Mouse (Mus musculus) heart, embryonic 10.5 days (tissue): Measurements from ENCODE around the gene Trim6. TPM values are rescaled to one million over a fixed set of nuclear protein-coding genes. Genes with fewer than 3 reads are reported as not detected.

Experiments
- DNase-seq: peaks from one replicate; pipeline ENCODE4 v3.0.0-alpha.2; 2017; ENCODE audit warnings: low spot score
- H3K27ac ChIP-seq: fragments of 300-500 bp; sonication (generic); 2 replicates; pipeline ENCODE4 v1.5.1; 2016; ENCODE audit warnings: mild to moderate bottlenecking
- H3K27me3 ChIP-seq: fragments of 300-500 bp; sonication (generic); 2 replicates; pipeline ENCODE4 v1.6.1; 2016; ENCODE audit warnings: mild to moderate bottlenecking; ENCODE audit not compliant: poor library complexity, insufficient read depth, severe bottlenecking
- H3K36me3 ChIP-seq: fragments of 300-500 bp; sonication (generic); 2 replicates; pipeline ENCODE4 v1.6.1; 2016; ENCODE audit warnings: mild to moderate bottlenecking, moderate library complexity
- H3K4me1 ChIP-seq: fragments of 300-500 bp; sonication (generic); 2 replicates; pipeline ENCODE4 v1.6.1; 2016; ENCODE audit warnings: mild to moderate bottlenecking
- H3K4me3 ChIP-seq: fragments of 300-500 bp; sonication (generic); 2 replicates; pipeline ENCODE4 v1.5.1; 2016; ENCODE audit warnings: mild to moderate bottlenecking, moderate library complexity
- H3K9me3 ChIP-seq: fragments of 300-500 bp; sonication (generic); 2 replicates; pipeline ENCODE4 v1.6.1; 2016; ENCODE audit warnings: mild to moderate bottlenecking, moderate library complexity
- WGBS: fragments of 180-500 bp; shearing (Covaris S2); methylation state at CpG from one replicate; pipeline ENCODE4 v1.1.7; 2016; 5-methylcytosine and 5-hydroxymethylcytosine counted together
- polyA plus RNA-seq: library from polyadenylated mRNA; unstranded; fragments of >200 nt; fragmentation: Nextera tagmentation; extraction: Ambion mirVana; gene quantifications from 2 replicates; pipeline ENCODE4 v1.2.1, GENCODE M21; 2016

The Trim6 gene
- 9.8 and 12.3 TPM in 2 replicates for polyA plus RNA-seq

GRCm38 (mm10) chr7:104218701-104219569, at the start of gene Trim6:
Gene Trim6, plus strand, starts transcription at chr7:104218793.
- Histone ChIP-seq H3K9me3 (no peaks in the 10 kb centered on the region), H3K27me3 (no peaks in the 10 kb centered on the region), H3K36me3 (no peaks in the 10 kb centered on the region), H3K4me3 (peak within 1 kb of the TSS; percentile 69), H3K4me1 (no peaks in the 10 kb centered on the region), H3K27ac (peak within 1 kb of the TSS; percentile 83)
- peak; percentile 91 for DNase-seq
- 1% methylated on average over 37 of the region's 37 CpGs for WGBS

GRCm38 (mm10) chr7:104169634-104170204, 48.9 kb upstream of the Trim6 start:
- DNase-seq = no peak
- Histone ChIP-seq H3K27me3 (no peaks in the 10 kb centered on the region), H3K4me1 (no peaks in the 10 kb centered on the region), H3K27ac (no peak overlapping the region), H3K9me3 (no peaks in the 10 kb centered on the region), H3K4me3 (no peak overlapping the region), H3K36me3 (no peaks in the 10 kb centered on the region)
- 71% methylated on average over 6 of the region's 6 CpGs for WGBS

GRCm38 (mm10) chr7:104175085-104175484, 43.5 kb upstream of the Trim6 start:
- Histone ChIP-seq H3K36me3 (no peaks in the 10 kb centered on the region), H3K4me3 (no peak overlapping the region), H3K27ac (no peak overlapping the region), H3K4me1 (no peaks in the 10 kb centered on the region), H3K9me3 (no peaks in the 10 kb centered on the region), H3K27me3 (no peaks in the 10 kb centered on the region)
- WGBS = 70% methylated on average over 1 of the region's 1 CpGs
- DNase-seq = no peak

GRCm38 (mm10) chr7:104178422-104179054, 40.1 kb upstream of the Trim6 start:
- DNase-seq = no peak
- Histone ChIP-seq H3K27me3 (no peaks in the 10 kb centered on the region), H3K36me3 (no peaks in the 10 kb centered on the region), H3K9me3 (no peaks in the 10 kb centered on the region), H3K4me3 (no peak overlapping the region), H3K4me1 (no peaks in the 10 kb centered on the region), H3K27ac (no peak overlapping the region)
- WGBS = 63% methylated on average over 5 of the region's 5 CpGs

GRCm38 (mm10) chr7:104179074-104179473, 39.5 kb upstream of the Trim6 start:
- Histone ChIP-seq H3K27me3 (no peaks in the 10 kb centered on the region), H3K36me3 (no peaks in the 10 kb centered on the region), H3K4me1 (no peaks in the 10 kb centered on the region), H3K9me3 (no peaks in the 10 kb centered on the region), H3K4me3 (no peak overlapping the region), H3K27ac (no peak overlapping the region)
- 90% methylated on average over 1 of the region's 1 CpGs for WGBS
- no peak for DNase-seq

- no peaks in the 10 kb centered on the region for H3K9me3 ChIP-seq
- 83% methylated on average over 2 of the region's 2 CpGs for WGBS
- no peak for DNase-seq
- no peak within 1 kb of the TSS for H3K4me3 ChIP-seq
- no peak within 1 kb of the TSS for H3K27ac ChIP-seq
- H3K4me1 ChIP-seq = no peaks in the 10 kb centered on the region
- H3K36me3 ChIP-seq = no peaks in the 10 kb centered on the region
- H3K27me3 ChIP-seq = no peaks in the 10 kb centered on the region
These were observed 35.3 kb upstream of the Trim6 start, which contains the start of gene Olfr648 for GRCm38 (mm10) chr7:104183292-104183691. Gene Olfr648, minus strand, starts transcription at chr7:104183392.

- H3K4me3 ChIP-seq = no peak overlapping the region
- WGBS = 52% methylated on average over 9 of the region's 9 CpGs
- H3K27me3 ChIP-seq = no peaks in the 10 kb centered on the region
- H3K27ac ChIP-seq = no peak overlapping the region
- no peaks in the 10 kb centered on the region for H3K9me3 ChIP-seq
- H3K4me1 ChIP-seq = no peaks in the 10 kb centered on the region
- H3K36me3 ChIP-seq = no peaks in the 10 kb centered on the region
- DNase-seq = no peak
These were observed 27.3 kb upstream of the Trim6 start for GRCm38 (mm10) chr7:104191275-104191674.

- Histone ChIP-seq H3K9me3 (no peaks in the 10 kb centered on the region), H3K4me3 (no peak within 1 kb of the TSS), H3K4me1 (no peaks in the 10 kb centered on the region), H3K27ac (no peak within 1 kb of the TSS), H3K36me3 (no peaks in the 10 kb centered on the region), H3K27me3 (no peaks in the 10 kb centered on the region)
- DNase-seq = no peak
- 80% methylated on average over 6 of the region's 6 CpGs for WGBS
These were observed 22.7 kb upstream of the Trim6 start, which contains the start of gene Olfr649 for GRCm38 (mm10) chr7:104195885-104196284. Gene Olfr649, minus strand, starts transcription at chr7:104195985.

GRCm38 (mm10) chr7:104199822-104200221, 18.8 kb upstream of the Trim6 start:
- WGBS = 6% methylated on average over 5 of the region's 5 CpGs
- no peaks in the 10 kb centered on the region for H3K9me3 ChIP-seq
- H3K27me3 ChIP-seq = no peaks in the 10 kb centered on the region

GRCm38 (mm10) chr7:104206197-104206596, 12.4 kb upstream of the Trim6 start:
- Histone ChIP-seq H3K27me3 (no peaks in the 10 kb centered on the region), H3K4me1 (no peaks in the 10 kb centered on the region), H3K27ac (no peak overlapping the region), H3K36me3 (no peaks in the 10 kb centered on the region), H3K4me3 (no peak overlapping the region), H3K9me3 (no peaks in the 10 kb centered on the region)
- 83% methylated on average over 7 of the region's 7 CpGs for WGBS
- DNase-seq = no peak

More at GRCm38 (mm10) chr7:104199822-104200221, 18.8 kb upstream of the Trim6 start:
- Histone ChIP-seq H3K4me1 (no peaks in the 10 kb centered on the region), H3K27ac (no peak overlapping the region), H3K36me3 (no peaks in the 10 kb centered on the region), H3K4me3 (no peak overlapping the region)
- peak; percentile 79 for DNase-seq

GRCm38 (mm10) chr7:104216011-104216535, 2.5 kb upstream of the Trim6 start:
- WGBS = 33% methylated on average over 1 of the region's 1 CpGs
- no peak overlapping the region for H3K4me3 ChIP-seq
- no peak overlapping the region for H3K27ac ChIP-seq
- no peak for DNase-seq
- H3K9me3 ChIP-seq = no peaks in the 10 kb centered on the region
- H3K27me3 ChIP-seq = no peaks in the 10 kb centered on the region
- H3K4me1 ChIP-seq = no peaks in the 10 kb centered on the region
- H3K36me3 ChIP-seq = no peaks in the 10 kb centered on the region

GRCm38 (mm10) chr7:104217881-104218280, 712 bp upstream of the Trim6 start:
- H3K4me1 ChIP-seq = no peaks in the 10 kb centered on the region
- no peak overlapping the region for H3K4me3 ChIP-seq
- 74% methylated on average over 2 of the region's 2 CpGs for WGBS
- no peaks in the 10 kb centered on the region for H3K9me3 ChIP-seq
- no peak for DNase-seq
- H3K36me3 ChIP-seq = no peaks in the 10 kb centered on the region
- no peak overlapping the region for H3K27ac ChIP-seq
- H3K27me3 ChIP-seq = no peaks in the 10 kb centered on the region

GRCm38 (mm10) chr7:104231203-104231602, 12.6 kb downstream of the Trim6 start:
- no peak overlapping the region for H3K27ac ChIP-seq
- DNase-seq = no peak
- H3K27me3 ChIP-seq = no peaks in the 10 kb centered on the region
- WGBS = 27% methylated on average over 2 of the region's 2 CpGs
- H3K36me3 ChIP-seq = peaks cover 13% of the 10 kb centered on the region; the same call in 1 of the 2 replicates
- no peak overlapping the region for H3K4me3 ChIP-seq
- no peaks in the 10 kb centered on the region for H3K9me3 ChIP-seq
- no peaks in the 10 kb centered on the region for H3K4me1 ChIP-seq
